Mouse (Mus musculus) embryonic facial prominence, embryonic 13.5 days (tissue): ENCODE results near the gene Cbfa2t2. TPM values are rescaled to one million over a fixed set of nuclear protein-coding genes. Genes with fewer than 3 reads are reported as not detected.

Experiments
- ATAC-seq: fragments of 200-750 bp; cut with Nextera tagmentation; 2 replicates; pipeline ENCODE4 v1.8.0; 2017; ENCODE audit warnings: low read depth; ENCODE audit not compliant: insufficient number of reproducible peaks, insufficient read depth, low FRiP score, low TSS enrichment
- H3K27ac ChIP-seq: fragments of 300-500 bp; sonication (generic); 2 replicates; pipeline ENCODE4 v1.5.1; 2015; ENCODE audit warnings: moderate library complexity, mild to moderate bottlenecking, inconsistent platforms
- H3K27me3 ChIP-seq: fragments of 300-500 bp; sonication (generic); 2 replicates; pipeline ENCODE4 v1.6.1; 2015; ENCODE audit warnings: mild to moderate bottlenecking, inconsistent platforms
- H3K36me3 ChIP-seq: fragments of 300-500 bp; sonication (generic); 2 replicates; pipeline ENCODE4 v1.6.1; 2015; ENCODE audit warnings: mild to moderate bottlenecking, inconsistent platforms
- H3K4me1 ChIP-seq: fragments of 300-500 bp; sonication (generic); 2 replicates; pipeline ENCODE4 v1.6.1; 2015; ENCODE audit warnings: inconsistent platforms
- H3K4me2 ChIP-seq: fragments of 300-500 bp; sonication (generic); 2 replicates; pipeline ENCODE4 v1.6.1; 2015; ENCODE audit warnings: moderate library complexity, mild to moderate bottlenecking, inconsistent platforms
- H3K4me3 ChIP-seq: fragments of 300-500 bp; sonication (generic); 2 replicates; pipeline ENCODE4 v1.5.1; 2015; ENCODE audit warnings: mild to moderate bottlenecking, inconsistent platforms
- H3K9ac ChIP-seq: fragments of 300-500 bp; sonication (generic); 2 replicates; pipeline ENCODE4 v1.6.1; 2015; ENCODE audit warnings: mild to moderate bottlenecking, inconsistent platforms
- H3K9me3 ChIP-seq: fragments of 300-500 bp; sonication (generic); 2 replicates; pipeline ENCODE4 v1.6.1; 2016; ENCODE audit warnings: inconsistent platforms
- WGBS: fragments of 180-500 bp; shearing (Covaris S2); methylation state at CpG from one replicate; pipeline ENCODE4 v1.1.7; 2015; ENCODE audit warnings: mixed read lengths; 5-methylcytosine and 5-hydroxymethylcytosine counted together
- polyA plus RNA-seq: library from polyadenylated mRNA; unstranded; fragments of >200 nt; fragmentation: Nextera tagmentation; extraction: Ambion mirVana; gene quantifications from 2 replicates; pipeline ENCODE4 v1.2.1, GENCODE M21; 2015

Cbfa2t2 gene
- polyA plus RNA-seq, 1 experiment from 2014 or later, result 54.0 TPM

- ATAC-seq, result no peak
- Histone ChIP-seq H3K27ac (peak overlapping the region; percentile 70; the same call in 1 of the 2 replicates), H3K27me3 (no peaks in the 10 kb centered on the region), H3K9ac (no peak overlapping the region), H3K9me3 (no peaks in the 10 kb centered on the region), H3K4me3 (no peak overlapping the region), H3K4me1 (peaks cover 33% of the 10 kb centered on the region), H3K36me3 (peaks cover 7% of the 10 kb centered on the region), H3K4me2 (no peak overlapping the region)
- WGBS, result 31% methylated on average over 1 of the region's 1 CpGs
Observed at GRCm38 (mm10) chr2:154454099-154454498, 17.8 kb downstream of the Cbfa2t2 start.

GRCm38 (mm10) chr2:154454605-154455004 lies 18.3 kb downstream of the Cbfa2t2 start:
- Histone ChIP-seq H3K4me2 (no peak overlapping the region), H3K9ac (no peak overlapping the region), H3K36me3 (peaks cover 7% of the 10 kb centered on the region), H3K4me1 (peaks cover 33% of the 10 kb centered on the region), H3K27me3 (no peaks in the 10 kb centered on the region), H3K9me3 (no peaks in the 10 kb centered on the region), H3K27ac (peak overlapping the region; percentile 70), H3K4me3 (no peak overlapping the region)
- WGBS, result 31% methylated on average over 3 of the region's 3 CpGs
- peak; percentile 67; the same call in 1 of the 2 replicates for ATAC-seq

DNA sequence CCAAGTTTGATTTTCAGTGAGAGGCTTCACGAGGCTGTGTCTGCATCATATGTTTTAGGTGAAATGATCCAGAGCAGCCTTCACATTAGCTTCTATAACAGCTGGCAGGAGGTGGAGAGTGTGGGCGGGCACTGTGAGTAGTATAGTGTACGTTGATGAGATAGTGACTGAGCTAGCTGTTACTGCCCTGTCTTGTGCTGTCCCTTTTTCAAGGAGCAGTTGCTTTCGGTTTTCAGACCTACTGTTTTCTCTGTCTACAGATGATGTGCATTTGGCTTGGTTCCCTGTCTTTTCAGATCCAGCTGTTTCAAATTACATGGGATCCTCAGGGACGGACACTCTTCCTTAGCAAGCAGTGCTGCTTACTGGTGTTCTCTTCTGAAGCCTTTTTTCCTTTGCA lies 19.5 kb downstream of the Cbfa2t2 start:
- Histone ChIP-seq H3K4me3 (no peak overlapping the region), H3K4me2 (peak overlapping the region; percentile 44), H3K9ac (no peak overlapping the region; the same call in 1 of the 2 replicates), H3K27me3 (no peaks in the 10 kb centered on the region), H3K4me1 (peaks cover 38% of the 10 kb centered on the region), H3K9me3 (no peaks in the 10 kb centered on the region), H3K36me3 (peaks cover 7% of the 10 kb centered on the region), H3K27ac (peak overlapping the region; percentile 70)
- 22% methylated on average over 5 of the region's 5 CpGs for WGBS
- ATAC-seq, result no peak

DNA sequence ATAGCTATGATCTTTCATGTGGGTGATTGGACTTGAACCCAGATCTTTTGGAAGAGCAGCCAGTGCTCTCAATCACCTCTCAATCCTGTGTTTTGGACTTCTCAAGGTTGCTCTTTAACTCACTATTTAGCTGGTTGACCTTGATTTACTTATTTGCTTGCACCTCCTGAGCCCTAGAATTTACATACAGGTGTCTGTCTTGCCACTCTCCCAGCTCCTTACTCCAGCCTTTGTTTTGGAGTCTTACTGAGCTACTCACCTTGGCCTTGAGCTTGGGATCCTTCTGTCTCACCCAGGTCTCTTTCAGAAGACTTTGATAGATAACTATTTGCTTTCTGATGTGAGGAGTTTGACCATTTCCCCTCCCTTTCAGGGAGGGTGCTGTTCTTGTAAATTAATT lies 20.3 kb downstream of the Cbfa2t2 start:
- Histone ChIP-seq H3K4me2 (no peak overlapping the region), H3K9ac (no peak overlapping the region), H3K27me3 (no peaks in the 10 kb centered on the region), H3K27ac (peak overlapping the region; percentile 70; the same call in 1 of the 2 replicates), H3K36me3 (peaks cover 7% of the 10 kb centered on the region), H3K4me3 (no peak overlapping the region), H3K4me1 (peaks cover 38% of the 10 kb centered on the region), H3K9me3 (no peaks in the 10 kb centered on the region)
- no peak for ATAC-seq

- 35% methylated on average over 2 of the region's 2 CpGs for WGBS
- H3K36me3 ChIP-seq, result no peaks in the 10 kb centered on the region
- H3K27me3 ChIP-seq, result no peaks in the 10 kb centered on the region
- no peak overlapping the region for H3K4me2 ChIP-seq
- no peaks in the 10 kb centered on the region for H3K9me3 ChIP-seq
- no peak overlapping the region for H3K9ac ChIP-seq
- H3K4me3 ChIP-seq, result no peak overlapping the region
- ATAC-seq, result no peak
- no peak overlapping the region for H3K27ac ChIP-seq
- H3K4me1 ChIP-seq, result peaks cover 39% of the 10 kb centered on the region
Observed at GRCm38 (mm10) chr2:154459262-154459661, 23.0 kb downstream of the Cbfa2t2 start.

GRCm38 (mm10) chr2:154459851-154460250 lies 23.6 kb downstream of the Cbfa2t2 start:
- no peak for ATAC-seq
- Histone ChIP-seq H3K9me3 (no peaks in the 10 kb centered on the region), H3K36me3 (no peaks in the 10 kb centered on the region), H3K27ac (no peak overlapping the region), H3K27me3 (no peaks in the 10 kb centered on the region), H3K4me1 (peaks cover 40% of the 10 kb centered on the region), H3K4me3 (no peak overlapping the region), H3K9ac (no peak overlapping the region), H3K4me2 (0 out of 2 replicates have a peak overlapping the region, but pooled peaks have one; percentile 11)
- WGBS, result 19% methylated on average over 4 of the region's 4 CpGs

DNA sequence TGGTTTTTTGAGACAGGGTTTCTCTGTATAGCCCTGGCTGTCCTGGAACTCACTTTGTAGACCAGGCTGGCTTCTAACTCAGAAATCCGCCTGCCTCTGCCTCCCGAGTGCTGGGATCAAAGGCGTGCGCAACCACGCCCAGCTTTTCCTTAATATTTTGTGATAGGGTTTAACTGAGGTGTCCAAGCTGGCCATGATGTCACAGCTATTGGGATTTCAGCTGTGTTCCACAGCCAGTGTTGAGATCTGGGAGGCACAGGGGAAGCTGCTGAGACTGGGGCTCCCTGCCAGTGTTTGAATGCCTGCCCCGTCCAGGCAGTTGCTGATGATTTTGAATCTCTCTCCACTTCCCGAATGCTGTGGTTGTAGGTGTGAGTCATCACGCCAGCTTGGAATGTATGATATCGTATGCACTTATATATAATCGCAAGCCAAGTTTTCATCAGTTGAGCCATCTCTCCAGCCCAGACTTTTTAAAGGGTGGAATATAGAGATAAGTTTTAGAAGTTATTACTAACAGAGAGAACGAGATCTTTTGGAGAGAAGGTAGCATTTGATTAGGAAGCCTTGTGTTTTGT lies 27.4 kb downstream of the Cbfa2t2 start:
- 92% methylated on average over 11 of the region's 11 CpGs for WGBS
- ATAC-seq, result no peak
- peaks cover 33% of the 10 kb centered on the region for H3K4me1 ChIP-seq

GRCm38 (mm10) chr2:154465914-154466335 lies 29.6 kb downstream of the Cbfa2t2 start:
- peaks cover 6% of the 10 kb centered on the region; the same call in 1 of the 2 replicates for H3K36me3 ChIP-seq
- H3K9me3 ChIP-seq, result no peaks in the 10 kb centered on the region
- H3K9ac ChIP-seq, result no peak overlapping the region
- H3K27me3 ChIP-seq, result no peaks in the 10 kb centered on the region
- peaks cover 28% of the 10 kb centered on the region for H3K4me1 ChIP-seq
- H3K4me3 ChIP-seq, result no peak overlapping the region
- no peak for ATAC-seq
- WGBS, result 32% methylated on average over 1 of the region's 1 CpGs
- no peak overlapping the region for H3K4me2 ChIP-seq
- H3K27ac ChIP-seq, result peak overlapping the region; percentile 28; the same call in 1 of the 2 replicates

More for the DNA sequence above, 27.4 kb downstream of the Cbfa2t2 start:
- no peaks in the 10 kb centered on the region for H3K27me3 ChIP-seq
- no peak overlapping the region for H3K27ac ChIP-seq
- H3K36me3 ChIP-seq, result peaks cover 6% of the 10 kb centered on the region; the same call in 1 of the 2 replicates
- H3K9ac ChIP-seq, result no peak overlapping the region
- H3K4me3 ChIP-seq, result no peak overlapping the region
- no peaks in the 10 kb centered on the region for H3K9me3 ChIP-seq
- no peak overlapping the region for H3K4me2 ChIP-seq

DNA sequence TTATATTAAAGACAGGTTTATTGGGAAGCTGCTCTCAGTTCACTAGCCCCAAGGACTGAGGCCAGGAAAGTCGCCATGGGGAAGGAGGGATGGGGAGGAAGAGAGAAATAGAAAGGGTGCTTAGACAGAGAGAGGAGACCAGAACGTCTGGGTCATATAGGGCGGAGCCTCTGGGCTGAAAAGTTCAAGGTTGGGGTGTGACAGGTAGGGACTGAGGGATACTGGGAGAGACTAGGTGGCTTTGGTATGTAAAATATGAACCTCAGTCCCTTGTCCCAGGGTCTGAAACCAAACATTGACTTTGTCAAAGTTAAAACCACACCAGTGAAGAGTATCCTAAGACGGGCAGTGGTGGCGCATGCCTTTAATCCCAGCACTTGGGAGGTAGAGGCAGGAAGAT lies 30.9 kb downstream of the Cbfa2t2 start:
- no peak overlapping the region for H3K4me2 ChIP-seq
- H3K9ac ChIP-seq, result no peak overlapping the region
- ATAC-seq, result no peak
- H3K4me1 ChIP-seq, result peaks cover 25% of the 10 kb centered on the region
- no peaks in the 10 kb centered on the region for H3K27me3 ChIP-seq
- H3K9me3 ChIP-seq, result no peaks in the 10 kb centered on the region
- 73% methylated on average over 5 of the region's 5 CpGs for WGBS
- peaks cover 6% of the 10 kb centered on the region; the same call in 1 of the 2 replicates for H3K36me3 ChIP-seq
- no peak overlapping the region for H3K4me3 ChIP-seq
- no peak overlapping the region for H3K27ac ChIP-seq

GRCm38 (mm10) chr2:154474251-154475061 lies 38.2 kb downstream of the Cbfa2t2 start:
- Histone ChIP-seq H3K4me2 (no peak overlapping the region), H3K36me3 (no peaks in the 10 kb centered on the region), H3K27me3 (no peaks in the 10 kb centered on the region), H3K9me3 (no peaks in the 10 kb centered on the region), H3K9ac (no peak overlapping the region), H3K4me3 (no peak overlapping the region), H3K27ac (no peak overlapping the region), H3K4me1 (peaks cover 5% of the 10 kb centered on the region; the same call in 1 of the 2 replicates)
- WGBS, result 81% methylated on average over 1 of the region's 1 CpGs
- ATAC-seq, result no peak

- no peak overlapping the region for H3K27ac ChIP-seq
- 85% methylated on average over 1 of the region's 1 CpGs for WGBS
- H3K9ac ChIP-seq, result no peak overlapping the region
- no peaks in the 10 kb centered on the region for H3K9me3 ChIP-seq
- no peak overlapping the region for H3K4me2 ChIP-seq
- no peaks in the 10 kb centered on the region for H3K36me3 ChIP-seq
- H3K27me3 ChIP-seq, result no peaks in the 10 kb centered on the region
- H3K4me1 ChIP-seq, result peaks cover 5% of the 10 kb centered on the region; the same call in 1 of the 2 replicates
- no peak for ATAC-seq
- no peak overlapping the region for H3K4me3 ChIP-seq
Observed at GRCm38 (mm10) chr2:154475062-154475349, 38.7 kb downstream of the Cbfa2t2 start.

DNA sequence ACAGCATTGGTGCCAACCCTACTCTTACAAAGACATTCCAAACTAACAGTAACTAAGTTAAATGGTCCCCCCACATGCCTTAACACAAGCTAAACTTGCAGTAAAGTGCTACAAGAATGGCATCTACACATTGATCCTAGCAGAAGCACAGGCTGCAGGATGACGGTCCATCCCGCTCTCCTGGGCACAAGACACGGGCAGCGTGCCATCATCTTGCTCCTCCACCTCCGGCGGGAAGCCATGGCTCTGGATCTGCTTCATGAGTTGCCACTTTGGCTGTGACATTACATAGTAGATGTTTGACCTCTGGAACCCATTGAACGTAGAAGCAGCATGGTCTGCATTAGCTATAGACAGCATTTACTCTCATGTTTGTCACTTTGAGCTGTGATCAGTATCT lies 39.6 kb downstream of the Cbfa2t2 start:
- H3K27me3 ChIP-seq, result no peaks in the 10 kb centered on the region
- no peak overlapping the region for H3K4me2 ChIP-seq
- no peak overlapping the region for H3K4me3 ChIP-seq
- no peak for ATAC-seq
- no peaks in the 10 kb centered on the region for H3K36me3 ChIP-seq
- H3K9me3 ChIP-seq, result no peaks in the 10 kb centered on the region
- peaks cover 5% of the 10 kb centered on the region; the same call in 1 of the 2 replicates for H3K4me1 ChIP-seq
- WGBS, result 93% methylated on average over 7 of the region's 7 CpGs
- H3K27ac ChIP-seq, result no peak overlapping the region
- H3K9ac ChIP-seq, result no peak overlapping the region
